Mouse (Mus musculus) ZHBTc4 (cell line): ENCODE measurements around the gene Srpk2.
A peak's percentile ranks its signal among the peaks of the same experiment; 100 is the strongest.
"Not testable (repeated sequence)": the region's sequence is repeated elsewhere in the genome, so short reads cannot be mapped to it uniquely, and the experiment has no call there.

Experiments used
- DNase-seq: peaks from one replicate; pipeline ENCODE4 v3.0.0-alpha.2; 2011; ENCODE audit warnings: low read depth, low spot score

Gene Srpk2

GRCm38 (mm10) chr5:23615586-23616269 is 68.7 kb downstream of the Srpk2 start:
- DNase-seq: no peak

- DNase-seq: no peak
Measured at GRCm38 (mm10) chr5:23612856-23613255, 71.6 kb downstream of the Srpk2 start.

- DNase-seq: peak; percentile 30
Measured at GRCm38 (mm10) chr5:23604036-23604705, 80.2 kb downstream of the Srpk2 start.

GRCm38 (mm10) chr5:23599750-23600537 is 84.5 kb downstream of the Srpk2 start:
- DNase-seq: peak; percentile 35

- DNase-seq: no peak
Measured at GRCm38 (mm10) chr5:23599171-23599570, 85.2 kb downstream of the Srpk2 start.

GRCm38 (mm10) chr5:23598491-23598890 is 85.9 kb downstream of the Srpk2 start:
- DNase-seq: no peak

GRCm38 (mm10) chr5:23597999-23598398 is 86.4 kb downstream of the Srpk2 start:
- DNase-seq: peak; percentile 19

- no peak for DNase-seq
Measured at GRCm38 (mm10) chr5:23597260-23597864, 87.1 kb downstream of the Srpk2 start.

GRCm38 (mm10) chr5:23596326-23596965 is 88.0 kb downstream of the Srpk2 start:
- peak; percentile 77 for DNase-seq

- DNase-seq: not testable (repeated sequence)
Measured at GRCm38 (mm10) chr5:23590298-23590697, 94.1 kb downstream of the Srpk2 start.

- DNase-seq: no peak
Measured at GRCm38 (mm10) chr5:23587614-23588013, 96.8 kb downstream of the Srpk2 start.

GRCm38 (mm10) chr5:23586531-23587453 is 97.6 kb downstream of the Srpk2 start:
- DNase-seq: no peak

GRCm38 (mm10) chr5:23581484-23582060 is 102.8 kb downstream of the Srpk2 start:
- DNase-seq: no peak

GRCm38 (mm10) chr5:23579120-23579880 is 105.1 kb downstream of the Srpk2 start:
- no peak for DNase-seq

GRCm38 (mm10) chr5:23578322-23578957 is 106.0 kb downstream of the Srpk2 start:
- DNase-seq: no peak

GRCm38 (mm10) chr5:23577847-23578246 is 106.6 kb downstream of the Srpk2 start:
- DNase-seq: no peak

- no peak for DNase-seq
Measured at GRCm38 (mm10) chr5:23576336-23577094, 107.9 kb downstream of the Srpk2 start.

- no peak for DNase-seq
Measured at GRCm38 (mm10) chr5:23573942-23574341, 110.5 kb downstream of the Srpk2 start.
